Comparison of ENCODE assay signal across 8 mouse cellular contexts in the genomic region with DNA sequence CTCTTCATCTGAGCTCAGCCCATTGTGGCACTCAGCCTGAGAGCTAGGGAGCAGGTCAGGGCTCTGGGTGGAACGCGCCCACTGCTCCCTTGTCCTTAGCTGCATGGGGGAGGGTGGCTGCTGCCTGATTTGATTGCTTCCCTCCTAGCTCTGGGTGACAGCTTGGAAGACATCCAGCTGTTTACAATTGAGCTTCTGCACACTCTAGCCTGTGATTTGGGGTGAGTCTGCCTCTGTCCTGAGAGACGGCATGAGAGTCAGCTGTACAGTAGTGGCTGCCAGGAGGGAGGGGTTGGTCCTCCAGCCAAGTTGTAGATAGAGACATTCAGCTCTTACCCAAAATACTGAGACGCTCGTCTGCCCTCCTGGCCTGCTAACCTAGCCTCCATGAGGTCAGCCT. TPM values are rescaled to one million over a fixed set of nuclear protein-coding genes. Genes with fewer than 3 reads are reported as not detected.
A peak's percentile ranks its signal among the peaks of the same experiment; 100 is the strongest.
DNase-seq lines count a peak whose midpoint lies in the region; ATAC-seq and TF ChIP-seq lines count a peak whose summit lies in the region.

No protein-coding gene starts in this region.

- no peak for TF ChIP-seq CTCF in heart, adult 2 months (IDR thresholded peaks at IDR 0.05)
- no peak for TF ChIP-seq CTCF in liver, adult 2 months (IDR thresholded peaks at IDR 0.05; ENCODE audit: low read depth, low read length)
- TF ChIP-seq CTCF in midbrain, postnatal 0 days (IDR thresholded peaks at IDR 0.05): no peak

- TF ChIP-seq POLR2A in heart, adult 2 months (IDR thresholded peaks at IDR 0.05; ENCODE audit: insufficient read depth, low read depth, low read length): no peak
- no peak for TF ChIP-seq POLR2A in liver, adult 2 months (IDR thresholded peaks at IDR 0.05; ENCODE audit: extremely low read depth, insufficient read depth, low read length)

- no peaks in the 10 kb centered on the region for H3K27me3 ChIP-seq in heart, adult 2 months (ENCODE audit: control insufficient read depth, insufficient read depth, low read length)
- no peaks in the 10 kb centered on the region for H3K27me3 ChIP-seq in liver, adult 2 months (ENCODE audit: control insufficient read depth, insufficient read depth, low read length)
- no peaks in the 10 kb centered on the region for H3K27me3 ChIP-seq in midbrain, postnatal 0 days (ENCODE audit: insufficient read depth, low read length)

- H3K4me2 ChIP-seq in midbrain, postnatal 0 days (ENCODE audit: low read depth, low read length, poor library complexity, severe bottlenecking): 0 out of 2 replicates have a peak overlapping the region, but pooled peaks have one; percentile 6

- H3K4me1 ChIP-seq in heart, adult 2 months (ENCODE audit: control insufficient read depth, insufficient read depth, low read length): peaks cover 40% of the 10 kb centered on the region
- H3K4me1 ChIP-seq in liver, adult 2 months (ENCODE audit: control insufficient read depth, insufficient read depth, low read length): peaks cover 34% of the 10 kb centered on the region
- peaks cover 39% of the 10 kb centered on the region for H3K4me1 ChIP-seq in midbrain, postnatal 0 days (ENCODE audit: insufficient read depth, low read length)

- H3K4me3 ChIP-seq in heart, adult 2 months: peak overlapping the region; percentile 13; the same call in 1 of the 2 replicates
- no peak overlapping the region for H3K4me3 ChIP-seq in liver, adult 2 months (ENCODE audit: insufficient read depth, low read depth, low read length)
- no peak overlapping the region for H3K4me3 ChIP-seq in midbrain, postnatal 0 days (ENCODE audit: low read depth, low read length)

- peaks cover 6% of the 10 kb centered on the region for H3K79me2 ChIP-seq in heart, adult 2 months (replicated peaks; ENCODE audit: control insufficient read depth, insufficient read depth, low read length)
- peaks cover 41% of the 10 kb centered on the region for H3K79me2 ChIP-seq in liver, adult 2 months (ENCODE audit: control insufficient read depth, insufficient read depth, low read length)

- DNase-seq in cerebellum, adult 9-11 months: peak; percentile 75
- peak; percentile 82 to 84 for DNase-seq in cerebellum, postnatal 10 days
- peak; percentile 81 to 90 for DNase-seq in heart, adult 2 months
- DNase-seq in kidney, adult 11 months: peak; percentile 80
- peak; percentile 99 for DNase-seq in liver, adult 2 months (ENCODE audit: extremely low read depth, low read depth, low spot score)
- peak; percentile 92 for DNase-seq in midbrain, postnatal 0 days (ENCODE audit: low spot score)
- DNase-seq in natural killer cell, adult 2 months (ENCODE audit: low spot score in 2 of 2): no peak

- H3K36me3 ChIP-seq in heart, adult 2 months (ENCODE audit: control insufficient read depth, insufficient read depth, low read length): peaks cover 13% of the 10 kb centered on the region
- H3K36me3 ChIP-seq in liver, adult 2 months (ENCODE audit: control insufficient read depth, insufficient read depth, low read length): no peaks in the 10 kb centered on the region
- peaks cover 2% of the 10 kb centered on the region; the same call in 1 of the 2 replicates for H3K36me3 ChIP-seq in midbrain, postnatal 0 days (ENCODE audit: insufficient read depth, low read length)

- no peak overlapping the region for H3K9ac ChIP-seq in heart, adult 2 months (ENCODE audit: low read depth, low read length)
- H3K9ac ChIP-seq in liver, adult 2 months (ENCODE audit: low read depth, low read length): no peak overlapping the region
- H3K9ac ChIP-seq in midbrain, postnatal 0 days (replicated peaks; ENCODE audit: low read length, poor library complexity, severe bottlenecking): 0 out of 2 replicates have a peak overlapping the region, but pooled peaks have one; percentile 36

- WGBS in heart, adult 2 months: 5% methylated on average over 5 of the region's 5 CpGs
- WGBS in liver, adult 2 months: 5% methylated on average over 5 of the region's 5 CpGs
- 11% methylated on average over 5 of the region's 5 CpGs for WGBS in midbrain, postnatal 0 days

- ATAC-seq in cerebellum, adult (ENCODE audit: insufficient number of reproducible peaks, low FRiP score, low TSS enrichment): no peak
- peak; percentile 71 for ATAC-seq in midbrain, postnatal 0 days (ENCODE audit: low FRiP score)

- intact Hi-C loops in heart, adult 2 months (cut with DNase I): no loop called here

- H3K27ac ChIP-seq in heart, adult 2 months: peak overlapping the region; percentile 87
- H3K27ac ChIP-seq in liver, adult 2 months (replicated peaks; ENCODE audit: insufficient read depth, low read depth, low read length): peak overlapping the region; percentile 11; the same call in 1 of the 2 replicates
- peak overlapping the region; percentile 57 for H3K27ac ChIP-seq in midbrain, postnatal 0 days (ENCODE audit: low read depth, low read length)

- no peaks in the 10 kb centered on the region for H3K9me3 ChIP-seq in midbrain, postnatal 0 days (ENCODE audit: low read length)

- TF ChIP-seq EP300 in heart, adult 2 months (IDR thresholded peaks at IDR 0.05; ENCODE audit: insufficient read depth, low read depth, low read length): peak; percentile 74; the same call in 1 of the 2 replicates

RNA-seq across cellular contexts. Expression of gene A3galt2, which starts 20.9 kb away (rescaled TPM):
- under 1 TPM; 0.08 to 0.16 TPM for total RNA-seq in heart, adult 2 months (2021)
- 0.15 and 0.37 TPM in 2 replicates for polyA plus RNA-seq in heart, adult 2 months (2012; rRNA removed)
- total RNA-seq in liver, adult 2 months (2014; rRNA removed): under 0.01 and 0.07 TPM in 2 replicates
- polyA plus RNA-seq in liver, adult 2 months (2012; rRNA removed): 0.02 TPM in 1 of 2 replicates, not detected in the other
- total RNA-seq in midbrain, postnatal 0 days (2014; rRNA removed): 0.19 and 0.38 TPM in 2 replicates
- polyA plus RNA-seq in midbrain, postnatal 0 days (2015; fragmentation: Nextera tagmentation; extraction: Ambion mirVana): 0.05 TPM in 1 of 2 replicates, not detected in the other

Comparison
In these comparisons a context has a peak if more than half of its experiments do, and no peak if none do; other contexts are left out.
1. DNase-seq: peak in cerebellum, adult 9-11 months (single experiment), cerebellum, postnatal 10 days (2 of 2), heart, adult 2 months (2 of 2), kidney, adult 11 months (single experiment), liver, adult 2 months (single experiment) and midbrain, postnatal 0 days (single experiment); none in natural killer cell, adult 2 months (0 of 2).
2. H3K27ac ChIP-seq: peak in every context shown above with its lines; median percentile 87 in heart, adult 2 months; 57 in midbrain, postnatal 0 days; 11 in liver, adult 2 months.